Mouse (Mus musculus) forebrain, postnatal 0 days (tissue): ENCODE data around the gene Slc29a3. TPM values are rescaled to one million over a fixed set of nuclear protein-coding genes. Genes with fewer than 3 reads are reported as not detected.

Experiments used
- ATAC-seq: fragments of 200-750 bp; cut with Nextera tagmentation; 2 replicates; pipeline ENCODE4 v1.8.0; 2017; ENCODE audit warnings: mild to moderate bottlenecking, moderate library complexity
- DNase-seq: peaks from one replicate; pipeline ENCODE4 v3.0.0-alpha.2; 2015
- H3K27ac ChIP-seq: fragments of 300-500 bp; sonication (generic); 2 replicates; pipeline ENCODE4 v1.5.1; 2014; ENCODE audit warnings: low read depth, mild to moderate bottlenecking, antibody characterized with exemption, low read length, moderate library complexity, mixed read lengths
- H3K27me3 ChIP-seq: fragments of 300-500 bp; sonication (generic); 2 replicates; pipeline ENCODE4 v1.6.1; 2014; ENCODE audit warnings: mild to moderate bottlenecking, low read length, mixed read lengths; ENCODE audit not compliant: insufficient read depth
- H3K36me3 ChIP-seq: fragments of 300-500 bp; sonication (generic); 2 replicates; pipeline ENCODE4 v1.6.1; 2014; ENCODE audit warnings: mild to moderate bottlenecking, moderate library complexity; ENCODE audit not compliant: insufficient read depth
- H3K4me1 ChIP-seq: fragments of 300-500 bp; sonication (generic); 2 replicates; pipeline ENCODE4 v1.6.1; 2014; ENCODE audit warnings: antibody characterized with exemption; ENCODE audit not compliant: insufficient read depth
- H3K4me2 ChIP-seq: fragments of 300-500 bp; sonication (generic); 2 replicates; pipeline ENCODE4 v1.6.1; 2014; ENCODE audit warnings: low read depth, mild to moderate bottlenecking, moderate library complexity
- H3K4me3 ChIP-seq: fragments of 300-500 bp; sonication (generic); 2 replicates; pipeline ENCODE4 v1.5.1; 2014; ENCODE audit warnings: low read depth, low read length, mixed read lengths
- H3K9ac ChIP-seq: fragments of 300-500 bp; sonication (generic); 2 replicates; pipeline ENCODE4 v1.6.1; 2014; ENCODE audit warnings: mild to moderate bottlenecking
- H3K9me3 ChIP-seq: fragments of 300-500 bp; sonication (generic); 2 replicates; pipeline ENCODE4 v1.6.1; 2016; ENCODE audit warnings: low read length
- CTCF ChIP-seq: sonication (generic); IDR thresholded peaks from 2 replicates; pipeline ENCODE4 v1.5.1; 2016; ENCODE audit warnings: antibody characterized with exemption, control low read depth, low read depth
- WGBS: fragments of 180-500 bp; shearing (Covaris S2); extraction: QIAGEN DNeasy Blood & Tissue Kit; methylation state at CpG from one replicate; pipeline ENCODE4 v1.1.7; 2014; 5-methylcytosine and 5-hydroxymethylcytosine counted together
- polyA plus RNA-seq: library from polyadenylated mRNA; unstranded; fragments of >200 nt; fragmentation: Nextera tagmentation; extraction: Ambion mirVana; gene quantifications from 2 replicates; pipeline ENCODE4 v1.2.1, GENCODE M21; 2015
- total RNA-seq: library from RNA; depleted of rRNA; stranded (reverse); fragments of >200 nt; gene quantifications from 2 replicates; pipeline ENCODE4 v1.2.3, GENCODE M21; 2014

The Slc29a3 gene
- total and polyA plus RNA-seq, 2 experiments from 2014 or later, result 9.3 to 11.6 TPM

GRCm38 (mm10) chr10:60796028-60796427 is 43.4 kb upstream of the Slc29a3 start:
- Histone ChIP-seq H3K4me1 (no peaks in the 10 kb centered on the region), H3K9ac (no peak overlapping the region), H3K9me3 (no peaks in the 10 kb centered on the region), H3K36me3 (no peaks in the 10 kb centered on the region), H3K4me2 (no peak overlapping the region), H3K27me3 (no peaks in the 10 kb centered on the region), H3K4me3 (no peak overlapping the region), H3K27ac (no peak overlapping the region)
- WGBS, result 77% methylated on average over 5 of the region's 5 CpGs
- TF ChIP-seq CTCF, result no peak
- ATAC-seq, result no peak
- no peak for DNase-seq

- Histone ChIP-seq H3K27ac (no peak overlapping the region), H3K9ac (no peak overlapping the region), H3K4me1 (no peaks in the 10 kb centered on the region), H3K27me3 (no peaks in the 10 kb centered on the region), H3K36me3 (no peaks in the 10 kb centered on the region), H3K9me3 (no peaks in the 10 kb centered on the region), H3K4me3 (no peak overlapping the region), H3K4me2 (no peak overlapping the region)
- no peak for ATAC-seq
- 41% methylated on average over 8 of the region's 8 CpGs for WGBS
- no peak for DNase-seq
- no peak for TF ChIP-seq CTCF
Observed at GRCm38 (mm10) chr10:60794792-60795191, 42.2 kb upstream of the Slc29a3 start.

DNA sequence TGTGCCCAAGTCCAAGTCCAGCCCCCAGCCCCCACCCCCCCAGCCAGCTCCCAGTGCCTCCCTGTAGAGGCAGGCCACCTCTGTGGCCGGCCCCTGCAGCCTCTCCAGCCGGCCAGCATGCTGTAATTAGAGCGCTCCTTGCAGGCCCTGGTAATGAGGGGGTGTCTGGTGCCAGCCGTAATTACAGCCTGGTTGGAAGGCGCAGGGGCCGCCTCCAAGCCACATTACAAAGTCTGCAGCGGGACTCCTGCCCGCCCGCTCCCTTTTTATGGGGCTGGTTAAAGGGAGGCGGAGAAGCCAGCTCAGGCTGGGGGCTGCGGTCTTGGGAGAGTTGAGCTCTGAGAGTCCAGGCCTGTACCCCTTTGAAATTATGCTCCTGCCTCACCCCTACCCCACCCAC is 41.8 kb upstream of the Slc29a3 start:
- Histone ChIP-seq H3K4me1 (no peaks in the 10 kb centered on the region), H3K9ac (no peak overlapping the region), H3K9me3 (no peaks in the 10 kb centered on the region), H3K4me2 (no peak overlapping the region), H3K27me3 (no peaks in the 10 kb centered on the region), H3K36me3 (no peaks in the 10 kb centered on the region), H3K27ac (no peak overlapping the region), H3K4me3 (no peak overlapping the region)
- peak; percentile 89 for ATAC-seq
- 15% methylated on average over 11 of the region's 11 CpGs for WGBS
- peak; percentile 65 for DNase-seq
- no peak for TF ChIP-seq CTCF

GRCm38 (mm10) chr10:60792841-60793240 is 40.2 kb upstream of the Slc29a3 start:
- Histone ChIP-seq H3K4me3 (no peak overlapping the region), H3K9ac (no peak overlapping the region), H3K4me1 (no peaks in the 10 kb centered on the region), H3K4me2 (no peak overlapping the region), H3K27me3 (no peaks in the 10 kb centered on the region), H3K36me3 (no peaks in the 10 kb centered on the region), H3K9me3 (no peaks in the 10 kb centered on the region), H3K27ac (no peak overlapping the region)
- DNase-seq, result no peak
- no peak for ATAC-seq
- WGBS, result 24% methylated on average over 11 of the region's 11 CpGs
- TF ChIP-seq CTCF, result no peak

DNA sequence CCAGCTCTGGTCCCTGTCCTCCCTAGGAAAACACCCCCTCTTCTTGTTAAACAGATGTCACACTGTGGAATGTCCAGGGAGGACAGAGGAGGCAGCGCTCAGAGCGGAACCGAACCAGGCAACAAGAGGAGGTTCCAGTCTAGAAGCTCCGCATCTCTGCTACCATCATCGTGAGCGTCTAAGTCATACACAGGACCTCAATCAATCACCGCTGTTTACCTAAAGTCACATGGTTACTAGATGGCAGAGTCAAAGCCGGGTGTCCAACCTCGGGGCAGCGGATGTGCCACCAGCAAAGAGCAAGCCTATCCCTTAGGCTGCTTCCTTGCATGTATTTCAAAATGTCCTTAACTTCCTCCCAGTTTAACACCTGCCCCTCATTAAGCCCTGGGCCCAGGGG is 39.8 kb upstream of the Slc29a3 start:
- no peak overlapping the region for H3K27ac ChIP-seq
- no peak for TF ChIP-seq CTCF
- no peak overlapping the region for H3K4me2 ChIP-seq
- 65% methylated on average over 10 of the region's 10 CpGs for WGBS
- no peaks in the 10 kb centered on the region for H3K36me3 ChIP-seq
- no peak overlapping the region for H3K9ac ChIP-seq
- H3K9me3 ChIP-seq, result no peaks in the 10 kb centered on the region
- H3K27me3 ChIP-seq, result no peaks in the 10 kb centered on the region
- ATAC-seq (no peak), DNase-seq (no peak)
- H3K4me3 ChIP-seq, result no peak overlapping the region
- H3K4me1 ChIP-seq, result no peaks in the 10 kb centered on the region

DNA sequence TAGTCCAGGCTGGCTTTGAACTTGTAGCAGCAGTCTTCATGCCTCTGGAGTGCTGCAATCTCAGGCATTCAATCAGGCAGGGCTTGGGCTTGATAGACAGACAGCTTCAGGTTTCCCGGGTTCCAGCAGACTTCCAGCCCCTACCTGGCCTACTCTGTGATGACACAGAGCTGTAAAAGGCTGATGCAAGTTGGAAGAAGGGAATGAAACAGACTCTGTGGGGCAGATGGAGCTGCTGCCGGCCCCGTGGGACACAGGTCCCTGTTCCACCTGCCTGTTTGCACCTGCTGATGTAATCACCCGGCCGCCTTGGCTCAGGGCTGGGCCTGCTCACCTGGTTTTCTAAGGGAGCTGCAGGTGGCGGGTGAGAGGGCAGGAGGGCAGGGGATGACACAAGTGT is 38.3 kb upstream of the Slc29a3 start:
- DNase-seq (no peak), ATAC-seq (no peak)
- Histone ChIP-seq H3K4me3 (no peak overlapping the region), H3K27me3 (no peaks in the 10 kb centered on the region), H3K9me3 (no peaks in the 10 kb centered on the region), H3K9ac (no peak overlapping the region), H3K27ac (no peak overlapping the region), H3K4me1 (no peaks in the 10 kb centered on the region), H3K36me3 (no peaks in the 10 kb centered on the region), H3K4me2 (no peak overlapping the region)
- no peak for TF ChIP-seq CTCF
- 90% methylated on average over 6 of the region's 6 CpGs for WGBS

- no peak for TF ChIP-seq CTCF
- no peaks in the 10 kb centered on the region for H3K4me1 ChIP-seq
Observed at GRCm38 (mm10) chr10:60787303-60788074, 34.9 kb upstream of the Slc29a3 start.

More at GRCm38 (mm10) chr10:60787303-60788074, 34.9 kb upstream of the Slc29a3 start:
- H3K9me3 ChIP-seq, result no peaks in the 10 kb centered on the region
- ATAC-seq (no peak), DNase-seq (no peak)
- no peak overlapping the region for H3K4me2 ChIP-seq
- no peaks in the 10 kb centered on the region for H3K36me3 ChIP-seq
- H3K4me3 ChIP-seq, result no peak overlapping the region
- WGBS, result 60% methylated on average over 16 of the region's 16 CpGs
- H3K27me3 ChIP-seq, result no peaks in the 10 kb centered on the region
- no peak overlapping the region for H3K27ac ChIP-seq
- no peak overlapping the region for H3K9ac ChIP-seq
